ENCODE assay signal across 9 mouse cellular contexts in the genomic region with DNA sequence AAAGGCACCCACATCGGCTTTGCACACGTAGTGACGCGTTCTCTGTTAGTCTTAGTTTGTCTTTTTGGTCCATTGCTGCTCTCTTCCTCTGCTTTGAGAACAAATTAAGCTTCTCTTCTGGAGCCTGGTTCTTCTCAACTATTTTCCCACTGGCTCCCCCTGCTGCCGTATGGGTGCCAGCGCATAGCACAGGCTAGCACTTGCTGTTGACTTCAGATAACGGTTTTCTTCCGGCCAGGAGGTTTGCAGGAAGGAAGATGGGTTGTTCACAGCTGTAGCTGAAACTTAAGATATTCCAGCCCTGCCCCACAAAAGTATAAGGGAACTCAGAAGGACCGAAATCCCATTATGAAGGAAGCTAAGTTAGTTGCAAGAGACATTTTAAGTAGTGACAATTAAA.
DNase-seq lines count a peak whose midpoint lies in the region; ATAC-seq lines count a peak whose summit lies in the region.
"Had no signal": no experiment of that assay in that cellular context is flagged by ENCODE, and none has a peak within 500 bp of the region (broad histone marks: within the 10 kb centered on the region; RNA-seq: fewer than 3 reads in every experiment).

No protein-coding gene starts in this region.

- no peaks in the 10 kb centered on the region for H3K36me3 ChIP-seq in hindbrain, embryonic 10.5 days
- H3K36me3 ChIP-seq in hindbrain, embryonic 12.5 days: no peaks in the 10 kb centered on the region
- no peaks in the 10 kb centered on the region for H3K36me3 ChIP-seq in heart, embryonic 12.5 days
- H3K36me3 ChIP-seq in splenic B cell, adult 2 months (ENCODE audit: control insufficient read depth, insufficient read depth, low read length, poor library complexity, severe bottlenecking): no peaks in the 10 kb centered on the region

- H3K4me1 ChIP-seq in hindbrain, embryonic 10.5 days (replicated peaks): peaks cover 33% of the 10 kb centered on the region
- peaks cover 28% of the 10 kb centered on the region for H3K4me1 ChIP-seq in hindbrain, embryonic 12.5 days
- H3K4me1 ChIP-seq in heart, embryonic 12.5 days (replicated peaks): peaks cover 64% of the 10 kb centered on the region

- WGBS in hindbrain, embryonic 10.5 days: 32% methylated on average over 9 of the region's 9 CpGs
- 34% methylated on average over 9 of the region's 9 CpGs for WGBS in hindbrain, embryonic 12.5 days
- WGBS in heart, embryonic 12.5 days: 21% methylated on average over 9 of the region's 9 CpGs

- no peak overlapping the region for H3K4me2 ChIP-seq in hindbrain, embryonic 12.5 days (replicated peaks)
- H3K4me2 ChIP-seq in heart, embryonic 12.5 days: no peak overlapping the region

- ATAC-seq in hindbrain, embryonic 12.5 days (ENCODE audit: low FRiP score): no peak
- peak; percentile 40; the same call in 1 of the 2 replicates for ATAC-seq in heart, embryonic 12.5 days (ENCODE audit: insufficient number of reproducible peaks, low FRiP score)
- peak; percentile 69 for ATAC-seq in megakaryocyte, adult 5-6 weeks (ENCODE audit: poor library complexity, severe bottlenecking)

- H3K4me3 ChIP-seq in hindbrain, embryonic 10.5 days: no peak overlapping the region
- no peak overlapping the region for H3K4me3 ChIP-seq in hindbrain, embryonic 12.5 days
- no peak overlapping the region for H3K4me3 ChIP-seq in heart, embryonic 12.5 days
- H3K4me3 ChIP-seq: myocyte had no signal

- DNase-seq in hindbrain, embryonic 10.5 days (ENCODE audit: low spot score): peak; percentile 75
- peak; percentile 64 to 76 for DNase-seq in adrenal gland, adult 18-20 months (ENCODE audit: low spot score in 2 of 2)
- DNase-seq in embryo, embryonic 10 days (ENCODE audit: low spot score): peak; percentile 83
- DNase-seq in layer of hippocampus, postnatal 36 days: peak; percentile 61 to 63
- DNase-seq in splenic B cell, adult 2 months (ENCODE audit: low read depth, low spot score): peak; percentile 85

- no peak overlapping the region for H3K9ac ChIP-seq in hindbrain, embryonic 12.5 days
- no peak overlapping the region for H3K9ac ChIP-seq in heart, embryonic 12.5 days

- H3K27me3 ChIP-seq in hindbrain, embryonic 10.5 days (ENCODE audit: insufficient read depth, poor library complexity, severe bottlenecking): 0 out of 2 replicates have a peak, but pooled peaks cover 12% of the 10 kb centered on the region
- no peaks in the 10 kb centered on the region for H3K27me3 ChIP-seq in hindbrain, embryonic 12.5 days
- no peaks in the 10 kb centered on the region for H3K27me3 ChIP-seq in heart, embryonic 12.5 days (replicated peaks)
- H3K27me3 ChIP-seq in splenic B cell, adult 2 months (ENCODE audit: control insufficient read depth, insufficient read depth, low read length, poor library complexity, severe bottlenecking): no peaks in the 10 kb centered on the region

- H3K27ac ChIP-seq in hindbrain, embryonic 10.5 days: no peak overlapping the region
- no peak overlapping the region for H3K27ac ChIP-seq in hindbrain, embryonic 12.5 days
- H3K27ac ChIP-seq in heart, embryonic 12.5 days (ENCODE audit: poor library complexity, severe bottlenecking): no peak overlapping the region

- no peaks in the 10 kb centered on the region for H3K9me3 ChIP-seq in hindbrain, embryonic 10.5 days
- no peaks in the 10 kb centered on the region for H3K9me3 ChIP-seq in hindbrain, embryonic 12.5 days (replicated peaks)
- H3K9me3 ChIP-seq in heart, embryonic 12.5 days (replicated peaks): no peaks in the 10 kb centered on the region
